Mouse (Mus musculus) intestine, embryonic 14.5 days (tissue): Measurements from ENCODE around the gene Tars. TPM values are rescaled to one million over a fixed set of nuclear protein-coding genes. Genes with fewer than 3 reads are reported as not detected.

Experiments
- ATAC-seq: fragments of 200-750 bp; cut with Nextera tagmentation; replicated peaks from 2 replicates; pipeline ENCODE4 v1.8.0; 2017; ENCODE audit warnings: low read depth, moderate number of reproducible peaks, moderate TSS enrichment, moderate library complexity; ENCODE audit not compliant: low FRiP score, low TSS enrichment
- DNase-seq: peaks from one replicate; pipeline ENCODE4 v3.0.0-alpha.2; 2018; ENCODE audit warnings: low spot score
- H3K27ac ChIP-seq: fragments of 300-500 bp; sonication (generic); 2 replicates; pipeline ENCODE4 v1.5.1; 2014; ENCODE audit warnings: low read depth, mild to moderate bottlenecking, control low read depth
- H3K27me3 ChIP-seq: fragments of 300-500 bp; sonication (generic); replicated peaks from 2 replicates; pipeline ENCODE4 v1.6.1; 2014; ENCODE audit warnings: low read length, control low read depth; ENCODE audit not compliant: control insufficient read depth, insufficient read depth
- H3K36me3 ChIP-seq: fragments of 300-500 bp; sonication (generic); 2 replicates; pipeline ENCODE4 v1.6.1; 2014; ENCODE audit warnings: low read length, control low read depth; ENCODE audit not compliant: control insufficient read depth, insufficient read depth
- H3K4me1 ChIP-seq: fragments of 300-500 bp; sonication (generic); replicated peaks from 2 replicates; pipeline ENCODE4 v1.6.1; 2014; ENCODE audit warnings: low read length, control low read depth, mixed read lengths; ENCODE audit not compliant: control insufficient read depth, insufficient read depth
- H3K4me2 ChIP-seq: fragments of 300-500 bp; sonication (generic); 2 replicates; pipeline ENCODE4 v1.6.1; 2014; ENCODE audit warnings: low read length
- H3K4me3 ChIP-seq: fragments of 300-500 bp; sonication (generic); 2 replicates; pipeline ENCODE4 v1.5.1; 2014; ENCODE audit warnings: low read depth, low read length, control low read depth, mixed read lengths
- H3K9ac ChIP-seq: fragments of 300-500 bp; sonication (generic); 2 replicates; pipeline ENCODE4 v1.6.1; 2014; ENCODE audit warnings: mild to moderate bottlenecking, low read length
- H3K9me3 ChIP-seq: fragments of 300-500 bp; sonication (generic); 2 replicates; pipeline ENCODE4 v1.6.1; 2016; ENCODE audit warnings: low read length, control low read depth; ENCODE audit not compliant: control insufficient read depth
- whole genome bisulfite sequencing: fragments of 180-500 bp; shearing (Covaris S2); extraction: QIAGEN DNeasy Blood & Tissue Kit; methylation state at CpG from one replicate; pipeline ENCODE4 v1.1.7; 2014; 5-methylcytosine and 5-hydroxymethylcytosine counted together
- polyA plus RNA-seq: library from polyadenylated mRNA; unstranded; fragments of >200 nt; fragmentation: Nextera tagmentation; extraction: Ambion mirVana; gene quantifications from 2 replicates; pipeline ENCODE4 v1.2.1, GENCODE M21; 2014

Gene Tars
- polyA plus RNA-seq, 1 experiment from 2014 or later = 67.5 TPM

GRCm38 (mm10) chr15:11379431-11380086 lies 19.9 kb downstream of the Tars start:
- no peaks in the 10 kb centered on the region for H3K4me1 ChIP-seq
- no peak for ATAC-seq

GRCm38 (mm10) chr15:11370477-11371085 lies 28.9 kb downstream of the Tars start:
- no peak overlapping the region for H3K27ac ChIP-seq
- no peak overlapping the region for H3K9ac ChIP-seq
- H3K4me2 ChIP-seq = no peak overlapping the region
- H3K4me1 ChIP-seq = no peaks in the 10 kb centered on the region
- H3K9me3 ChIP-seq = no peaks in the 10 kb centered on the region
- no peak for DNase-seq
- no peak for ATAC-seq
- H3K36me3 ChIP-seq = no peaks in the 10 kb centered on the region
- no peak overlapping the region for H3K4me3 ChIP-seq
- no peaks in the 10 kb centered on the region for H3K27me3 ChIP-seq
- 61% methylated on average over 7 of the region's 7 CpGs for WGBS

More at GRCm38 (mm10) chr15:11379431-11380086, 19.9 kb downstream of the Tars start:
- Histone ChIP-seq H3K4me2 (no peak overlapping the region), H3K4me3 (no peak overlapping the region), H3K9me3 (no peaks in the 10 kb centered on the region), H3K36me3 (peaks cover 20% of the 10 kb centered on the region), H3K27ac (no peak overlapping the region), H3K27me3 (no peaks in the 10 kb centered on the region), H3K9ac (no peak overlapping the region)
- 73% methylated on average over 8 of the region's 8 CpGs for WGBS
- no peak for DNase-seq

- Histone ChIP-seq H3K27ac (no peak overlapping the region), H3K27me3 (no peaks in the 10 kb centered on the region), H3K9ac (no peak overlapping the region), H3K36me3 (no peaks in the 10 kb centered on the region), H3K9me3 (no peaks in the 10 kb centered on the region), H3K4me1 (no peaks in the 10 kb centered on the region), H3K4me2 (no peak overlapping the region), H3K4me3 (no peak overlapping the region)
- ATAC-seq = no peak
- DNase-seq = no peak
- WGBS = 75% methylated on average over 3 of the region's 3 CpGs
Observed at GRCm38 (mm10) chr15:11369572-11369971, 29.9 kb downstream of the Tars start.

GRCm38 (mm10) chr15:11364795-11365194 lies 34.7 kb downstream of the Tars start:
- Histone ChIP-seq H3K27ac (no peak overlapping the region), H3K27me3 (no peaks in the 10 kb centered on the region), H3K36me3 (no peaks in the 10 kb centered on the region), H3K4me1 (no peaks in the 10 kb centered on the region), H3K4me3 (no peak overlapping the region), H3K9me3 (no peaks in the 10 kb centered on the region), H3K9ac (no peak overlapping the region), H3K4me2 (no peak overlapping the region)
- 91% methylated on average over 1 of the region's 1 CpGs for WGBS
- no peak for ATAC-seq
- no peak for DNase-seq

- ATAC-seq (no peak), DNase-seq (no peak)
- H3K27me3 ChIP-seq = no peaks in the 10 kb centered on the region
- no peak overlapping the region for H3K27ac ChIP-seq
- no peak overlapping the region for H3K9ac ChIP-seq
- no peak overlapping the region for H3K4me3 ChIP-seq
- no peaks in the 10 kb centered on the region for H3K36me3 ChIP-seq
- no peaks in the 10 kb centered on the region for H3K9me3 ChIP-seq
- no peak overlapping the region for H3K4me2 ChIP-seq
- 40% methylated on average over 2 of the region's 2 CpGs for WGBS
- H3K4me1 ChIP-seq = no peaks in the 10 kb centered on the region
Observed at GRCm38 (mm10) chr15:11364112-11364511, 35.4 kb downstream of the Tars start.

GRCm38 (mm10) chr15:11361824-11362223 lies 37.6 kb downstream of the Tars start:
- ATAC-seq (no peak), DNase-seq (no peak)
- Histone ChIP-seq H3K4me2 (no peak overlapping the region), H3K4me1 (no peaks in the 10 kb centered on the region), H3K9ac (no peak overlapping the region), H3K27me3 (no peaks in the 10 kb centered on the region), H3K27ac (no peak overlapping the region), H3K36me3 (no peaks in the 10 kb centered on the region), H3K4me3 (no peak overlapping the region), H3K9me3 (no peaks in the 10 kb centered on the region)
- WGBS = 90% methylated on average over 5 of the region's 5 CpGs

GRCm38 (mm10) chr15:11360888-11361287 lies 38.6 kb downstream of the Tars start:
- no peaks in the 10 kb centered on the region for H3K36me3 ChIP-seq
- no peak overlapping the region for H3K4me3 ChIP-seq
- 83% methylated on average over 1 of the region's 1 CpGs for WGBS
- H3K4me1 ChIP-seq = no peaks in the 10 kb centered on the region
- no peaks in the 10 kb centered on the region for H3K27me3 ChIP-seq
- no peaks in the 10 kb centered on the region for H3K9me3 ChIP-seq
- no peak overlapping the region for H3K27ac ChIP-seq
- H3K4me2 ChIP-seq = no peak overlapping the region
- no peak for DNase-seq
- H3K9ac ChIP-seq = no peak overlapping the region
- no peak for ATAC-seq

- Histone ChIP-seq H3K36me3 (no peaks in the 10 kb centered on the region), H3K9ac (no peak overlapping the region), H3K27me3 (no peaks in the 10 kb centered on the region), H3K4me2 (no peak overlapping the region), H3K4me3 (no peak overlapping the region), H3K9me3 (no peaks in the 10 kb centered on the region), H3K27ac (no peak overlapping the region), H3K4me1 (no peaks in the 10 kb centered on the region)
- 96% methylated on average over 2 of the region's 2 CpGs for whole genome bisulfite sequencing
- DNase-seq = no peak
- ATAC-seq = no peak
Observed at GRCm38 (mm10) chr15:11357501-11357900, 42.0 kb downstream of the Tars start.

GRCm38 (mm10) chr15:11355865-11356264 lies 43.6 kb downstream of the Tars start:
- no peak for DNase-seq
- WGBS = 81% methylated on average over 3 of the region's 3 CpGs
- Histone ChIP-seq H3K4me3 (no peak overlapping the region), H3K9ac (no peak overlapping the region), H3K4me1 (no peaks in the 10 kb centered on the region), H3K9me3 (no peaks in the 10 kb centered on the region), H3K27me3 (no peaks in the 10 kb centered on the region), H3K36me3 (no peaks in the 10 kb centered on the region), H3K4me2 (no peak overlapping the region), H3K27ac (no peak overlapping the region)
- ATAC-seq = no peak
